Mouse (Mus musculus) forebrain, embryonic 16.5 days (tissue): ENCODE data around the gene Gadl1. TPM values are rescaled to one million over a fixed set of nuclear protein-coding genes. Genes with fewer than 3 reads are reported as not detected.

Experiments
- ATAC-seq: fragments of 200-750 bp; cut with Nextera tagmentation; 2 replicates; pipeline ENCODE4 v1.8.0; 2017; ENCODE audit warnings: mild to moderate bottlenecking, moderate library complexity
- H3K27ac ChIP-seq: fragments of 300-500 bp; sonication (generic); 2 replicates; pipeline ENCODE4 v1.5.1; 2014; ENCODE audit warnings: low read length, control low read depth
- H3K27me3 ChIP-seq: fragments of 300-500 bp; sonication (generic); replicated peaks from 2 replicates; pipeline ENCODE4 v1.6.1; 2014; ENCODE audit warnings: low read length; ENCODE audit not compliant: control insufficient read depth, insufficient read depth
- H3K36me3 ChIP-seq: fragments of 300-500 bp; sonication (generic); 2 replicates; pipeline ENCODE4 v1.6.1; 2014; ENCODE audit not compliant: control insufficient read depth, insufficient read depth
- H3K4me1 ChIP-seq: fragments of 300-500 bp; sonication (generic); replicated peaks from 2 replicates; pipeline ENCODE4 v1.6.1; 2014; ENCODE audit warnings: low read length; ENCODE audit not compliant: control insufficient read depth, insufficient read depth
- H3K4me2 ChIP-seq: fragments of 300-500 bp; sonication (generic); 2 replicates; pipeline ENCODE4 v1.6.1; 2014; ENCODE audit warnings: mild to moderate bottlenecking, low read length, control low read depth
- H3K4me3 ChIP-seq: fragments of 300-500 bp; sonication (generic); replicated peaks from 2 replicates; pipeline ENCODE4 v1.5.1; 2014; ENCODE audit warnings: mild to moderate bottlenecking, low read length, control low read depth
- H3K9ac ChIP-seq: fragments of 300-500 bp; sonication (generic); replicated peaks from 2 replicates; pipeline ENCODE4 v1.6.1; 2014; ENCODE audit warnings: low read depth, low read length, control low read depth
- H3K9me3 ChIP-seq: fragments of 300-500 bp; sonication (generic); 2 replicates; pipeline ENCODE4 v1.6.1; 2016; ENCODE audit warnings: low read length; ENCODE audit not compliant: control insufficient read depth
- WGBS: fragments of 180-500 bp; shearing (Covaris S2); extraction: QIAGEN DNeasy Blood & Tissue Kit; methylation state at CpG from one replicate; pipeline ENCODE4 v1.1.7; 2014; 5-methylcytosine and 5-hydroxymethylcytosine counted together
- polyA plus RNA-seq: library from polyadenylated mRNA; unstranded; fragments of >200 nt; fragmentation: Nextera tagmentation; extraction: Ambion mirVana; gene quantifications from 2 replicates; pipeline ENCODE4 v1.2.1, GENCODE M21; 2015

Gene Gadl1
- polyA plus RNA-seq, 1 experiment from 2014 or later: 0.24 TPM

- H3K9me3 ChIP-seq: no peaks in the 10 kb centered on the region
- H3K4me2 ChIP-seq: no peak overlapping the region
- H3K4me1 ChIP-seq: no peaks in the 10 kb centered on the region
- no peak overlapping the region for H3K27ac ChIP-seq
- WGBS: 10% methylated on average over 8 of the region's 8 CpGs
- no peak for ATAC-seq
- no peaks in the 10 kb centered on the region for H3K36me3 ChIP-seq
- no peak overlapping the region for H3K9ac ChIP-seq
- H3K4me3 ChIP-seq: no peak overlapping the region
- H3K27me3 ChIP-seq: no peaks in the 10 kb centered on the region
Observed at GRCm38 (mm10) chr9:116118332-116118872, 209.1 kb downstream of the Gadl1 start.

GRCm38 (mm10) chr9:116119990-116120389 lies 210.7 kb downstream of the Gadl1 start:
- no peaks in the 10 kb centered on the region for H3K9me3 ChIP-seq
- H3K27ac ChIP-seq: no peak overlapping the region
- no peaks in the 10 kb centered on the region for H3K36me3 ChIP-seq
- ATAC-seq: no peak
- H3K4me1 ChIP-seq: no peaks in the 10 kb centered on the region
- H3K4me2 ChIP-seq: no peak overlapping the region
- no peak overlapping the region for H3K9ac ChIP-seq
- no peak overlapping the region for H3K4me3 ChIP-seq
- H3K27me3 ChIP-seq: no peaks in the 10 kb centered on the region
- 66% methylated on average over 7 of the region's 7 CpGs for WGBS

- Histone ChIP-seq H3K9ac (no peak overlapping the region), H3K4me3 (no peak overlapping the region), H3K9me3 (no peaks in the 10 kb centered on the region), H3K27me3 (no peaks in the 10 kb centered on the region), H3K27ac (no peak overlapping the region), H3K4me2 (no peak overlapping the region), H3K4me1 (no peaks in the 10 kb centered on the region), H3K36me3 (no peaks in the 10 kb centered on the region)
- no peak for ATAC-seq
- WGBS: 90% methylated on average over 7 of the region's 7 CpGs
Observed at GRCm38 (mm10) chr9:116121472-116121871, 212.2 kb downstream of the Gadl1 start.

GRCm38 (mm10) chr9:116122544-116122943 lies 213.3 kb downstream of the Gadl1 start:
- no peak for ATAC-seq
- WGBS: 87% methylated on average over 6 of the region's 6 CpGs
- Histone ChIP-seq H3K4me2 (no peak overlapping the region), H3K4me3 (no peak overlapping the region), H3K36me3 (no peaks in the 10 kb centered on the region), H3K27ac (no peak overlapping the region), H3K9me3 (no peaks in the 10 kb centered on the region), H3K9ac (no peak overlapping the region), H3K4me1 (no peaks in the 10 kb centered on the region), H3K27me3 (no peaks in the 10 kb centered on the region)

GRCm38 (mm10) chr9:116122969-116123589 lies 213.8 kb downstream of the Gadl1 start:
- Histone ChIP-seq H3K4me1 (no peaks in the 10 kb centered on the region), H3K4me2 (no peak overlapping the region), H3K27ac (no peak overlapping the region), H3K9me3 (no peaks in the 10 kb centered on the region), H3K4me3 (no peak overlapping the region), H3K36me3 (no peaks in the 10 kb centered on the region), H3K27me3 (no peaks in the 10 kb centered on the region), H3K9ac (no peak overlapping the region)
- ATAC-seq: no peak
- 83% methylated on average over 9 of the region's 9 CpGs for WGBS
